Mouse (Mus musculus): Measurements from ENCODE around the gene Pex10.
"Not testable (repeated sequence)": the region's sequence is repeated elsewhere in the genome, so short reads cannot be mapped to it uniquely, and the experiment has no call there.

Gene Pex10

DNA sequence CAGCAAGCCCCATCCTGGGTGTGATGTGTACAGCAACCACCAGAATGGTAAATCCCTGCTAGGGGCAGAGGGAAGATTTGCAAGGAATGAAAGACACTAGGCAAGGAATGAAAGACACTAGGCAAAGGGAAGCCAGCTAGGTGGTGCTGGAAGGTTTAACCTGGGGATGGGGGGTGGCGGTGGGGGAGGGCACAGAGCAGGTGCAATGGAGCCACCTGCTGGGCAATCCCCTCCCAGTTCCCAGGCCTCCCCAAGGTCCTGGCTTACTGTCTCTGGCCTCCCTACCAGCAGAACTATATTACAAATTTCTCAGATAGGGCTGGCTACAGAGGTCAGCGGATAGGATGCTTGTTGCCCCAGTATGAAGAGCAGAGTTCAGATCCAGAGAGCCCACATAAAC lies 2.3 kb upstream of the Pex10 start:
- no peak for DNase-seq (ENCODE audit: low read depth, low spot score)

DNA sequence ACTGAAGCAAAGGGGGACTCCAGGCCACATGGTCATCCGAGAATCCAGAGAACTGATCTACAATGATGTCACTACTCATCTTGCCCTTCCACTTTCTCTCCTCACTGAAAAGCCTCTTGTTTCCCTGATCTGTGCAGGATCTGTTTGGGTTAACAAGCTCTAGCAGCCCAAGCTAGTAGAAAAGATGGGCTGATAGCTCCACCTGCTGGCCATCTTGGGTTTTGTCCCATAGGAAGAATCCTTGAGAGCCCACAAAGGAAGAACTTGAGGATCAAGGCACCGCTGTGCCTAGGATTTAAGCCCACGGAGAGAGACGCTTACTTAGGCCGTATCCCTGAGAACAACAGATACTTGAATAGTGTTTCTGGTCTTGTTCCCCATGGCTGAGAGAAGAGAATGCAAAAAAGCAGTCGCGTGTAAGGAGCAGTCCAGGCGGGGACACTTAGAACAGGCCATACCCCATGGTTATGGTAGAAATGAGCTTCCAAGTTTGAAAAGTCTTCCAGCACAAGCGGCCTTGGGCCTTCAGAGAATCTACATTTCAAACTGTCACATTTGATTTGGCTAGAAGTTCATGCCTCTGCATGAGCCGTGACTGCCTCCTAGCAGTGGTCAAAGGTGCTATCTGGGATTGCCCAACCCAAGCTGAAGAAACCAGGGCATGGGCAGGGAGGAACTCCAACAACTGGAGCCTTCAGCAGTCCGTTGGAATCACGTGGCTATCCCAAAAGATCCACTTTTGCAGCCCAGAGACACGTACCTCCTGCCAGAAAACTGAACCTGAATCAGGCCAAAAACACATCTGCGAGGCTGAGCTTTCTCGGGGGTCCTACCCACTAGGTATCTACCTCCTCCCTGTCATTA lies 614 bp upstream of the Pex10 start:
- peak; percentile 85 for DNase-seq (ENCODE audit: low read depth, low spot score)

DNA sequence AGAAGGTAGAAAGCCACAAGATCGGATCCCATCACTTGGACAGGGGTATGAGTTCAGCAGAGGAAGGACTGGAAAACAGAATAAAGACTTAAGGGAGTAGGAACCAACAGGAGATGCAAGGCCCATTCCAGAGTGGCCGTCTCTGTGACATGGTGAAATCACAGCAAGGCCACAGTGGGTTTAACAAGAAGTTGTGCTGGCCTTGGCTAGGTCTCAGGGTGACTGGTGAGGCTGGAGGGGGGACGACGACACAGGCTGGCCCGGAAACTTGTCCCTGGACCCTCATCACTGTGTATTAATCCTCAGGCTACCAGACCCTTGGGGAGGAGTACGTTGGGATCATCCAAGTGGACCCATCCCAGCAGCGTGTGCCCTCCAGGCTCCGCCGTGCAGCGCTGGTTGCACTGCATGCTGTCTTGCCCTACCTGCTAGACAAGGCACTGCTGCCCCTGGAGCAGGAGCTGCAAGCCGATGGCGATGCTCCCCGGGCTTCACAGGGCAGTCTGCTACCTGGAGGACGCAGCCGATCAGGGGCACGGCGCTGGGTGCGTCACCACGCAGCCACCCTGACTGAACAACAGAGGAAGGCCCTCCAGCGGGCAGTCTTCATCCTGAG lies 1.6 kb downstream of the Pex10 start:
- DNase-seq (ENCODE audit: low read depth, low spot score), result no peak

DNA sequence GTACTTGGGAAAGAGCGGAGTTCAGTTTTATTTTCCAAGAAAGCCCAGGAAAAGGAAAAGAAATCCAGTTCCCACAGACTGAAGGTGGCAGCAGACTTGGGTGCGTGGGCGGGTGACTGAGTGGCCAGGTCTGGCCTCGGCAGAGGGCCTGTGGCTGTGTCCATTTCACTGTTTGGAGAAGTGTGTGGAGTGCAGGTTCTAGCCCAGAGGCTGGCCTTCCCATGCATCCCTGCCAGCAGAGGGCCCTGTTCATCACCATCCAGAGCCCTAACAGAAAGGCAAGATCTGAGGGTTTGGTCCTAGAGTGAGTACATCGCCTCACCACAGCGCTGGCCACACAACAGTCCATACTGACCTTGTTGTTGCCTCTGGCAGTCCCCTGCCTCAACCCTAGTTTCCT lies 2.4 kb downstream of the Pex10 start:
- no peak for DNase-seq (ENCODE audit: low read depth, low spot score)

DNA sequence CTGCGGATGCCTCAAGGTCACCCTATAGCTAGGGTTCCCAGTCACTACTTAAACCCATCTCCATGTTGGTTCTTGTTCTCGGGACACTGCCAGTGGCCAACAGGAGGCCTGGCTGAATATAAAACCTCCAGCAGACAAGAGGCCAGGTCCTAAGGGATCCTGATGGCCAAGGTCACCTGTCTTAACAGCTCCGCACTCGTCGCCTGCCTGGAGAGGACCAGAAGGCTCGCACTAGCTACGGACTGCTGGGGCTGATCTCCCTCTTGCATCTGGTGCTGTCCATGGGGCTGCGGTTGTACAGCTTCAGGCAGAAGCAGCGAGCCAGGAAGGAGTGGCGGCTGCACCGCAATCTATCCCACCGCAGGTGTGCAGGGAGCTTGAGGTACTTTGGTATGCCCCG lies 3.4 kb downstream of the Pex10 start:
- DNase-seq (ENCODE audit: low read depth, low spot score), result no peak

DNA sequence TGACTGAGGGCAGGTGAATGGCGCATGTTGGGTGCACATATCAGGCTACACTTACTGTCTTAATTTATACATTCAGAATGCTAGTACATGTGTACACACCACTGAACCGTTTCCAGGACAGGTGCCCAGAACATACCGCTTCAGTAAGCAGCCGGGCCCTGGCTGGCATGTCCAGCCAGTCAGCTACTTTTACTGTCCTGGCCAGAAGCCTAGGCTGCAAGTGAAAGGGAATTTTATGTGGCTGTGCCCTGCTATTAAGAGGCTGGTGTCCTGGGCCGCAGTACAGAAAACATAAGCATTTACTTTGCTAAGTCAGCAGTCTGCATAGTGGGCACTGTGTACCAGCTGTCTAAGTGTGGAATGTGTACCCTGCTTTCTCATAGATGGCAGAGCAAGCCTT lies 4.1 kb downstream of the Pex10 start:
- peak; percentile 67 for DNase-seq (ENCODE audit: low read depth, low spot score)

DNA sequence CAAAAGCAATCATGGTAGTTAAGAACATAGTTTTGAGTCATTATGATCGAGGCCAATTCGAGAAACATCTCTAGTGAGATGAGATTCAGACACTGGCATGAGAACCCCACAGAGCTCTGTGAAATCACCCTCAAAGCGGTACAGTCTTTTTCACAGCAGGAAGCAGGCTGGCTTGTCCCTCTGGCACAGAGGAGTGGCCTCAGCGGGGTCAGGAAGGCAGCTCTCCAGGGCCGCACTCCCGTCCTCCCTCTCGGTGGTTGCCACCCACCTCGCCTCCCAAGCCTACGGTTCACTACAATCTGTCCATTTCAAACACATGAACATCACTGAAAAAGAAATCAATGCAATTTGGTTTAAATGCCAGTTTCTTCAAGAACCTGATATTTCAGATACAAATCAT lies 7.6 kb downstream of the Pex10 start:
- no peak for DNase-seq (ENCODE audit: low read depth, low spot score)

DNA sequence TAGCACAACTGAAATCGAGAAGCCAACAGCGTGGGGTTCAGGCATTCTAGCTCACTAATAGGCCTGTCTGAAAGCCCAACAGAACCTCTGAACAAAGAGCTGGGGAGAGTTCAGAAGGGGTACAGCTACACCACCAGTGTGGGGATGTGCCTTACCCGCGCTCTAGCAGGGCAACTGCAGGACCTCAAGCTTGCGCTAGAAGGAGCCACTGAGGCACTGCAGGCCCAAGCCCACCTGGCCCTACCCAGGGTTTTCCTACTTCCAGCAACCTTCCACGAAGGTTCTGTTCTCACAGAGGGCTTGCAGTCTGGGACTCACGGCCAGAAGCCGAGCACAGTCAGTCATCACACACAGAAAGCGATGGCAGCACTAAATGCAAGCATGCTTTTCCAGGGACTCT lies 8.3 kb downstream of the Pex10 start:
- no peak for DNase-seq (ENCODE audit: low read depth, low spot score)

DNA sequence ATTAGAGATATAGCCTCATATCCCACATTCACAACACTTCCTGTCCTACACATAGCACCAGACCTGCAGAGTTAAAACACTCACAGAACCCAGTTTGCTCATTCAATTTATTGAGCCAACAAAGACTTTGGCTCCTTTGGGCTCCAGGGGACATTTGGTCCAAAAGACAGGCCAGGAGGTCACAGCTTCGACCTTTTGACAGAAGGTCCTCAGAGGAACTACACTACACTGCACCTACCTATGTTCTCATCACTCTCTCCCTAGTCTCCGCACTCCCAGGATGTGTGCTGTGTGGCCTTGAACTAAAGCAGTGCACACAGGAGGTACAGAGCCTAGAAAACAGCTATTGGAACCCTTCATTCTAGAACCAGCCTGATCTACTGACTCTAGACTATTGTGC lies 9.0 kb downstream of the Pex10 start:
- DNase-seq (ENCODE audit: low read depth, low spot score), result no peak

DNA sequence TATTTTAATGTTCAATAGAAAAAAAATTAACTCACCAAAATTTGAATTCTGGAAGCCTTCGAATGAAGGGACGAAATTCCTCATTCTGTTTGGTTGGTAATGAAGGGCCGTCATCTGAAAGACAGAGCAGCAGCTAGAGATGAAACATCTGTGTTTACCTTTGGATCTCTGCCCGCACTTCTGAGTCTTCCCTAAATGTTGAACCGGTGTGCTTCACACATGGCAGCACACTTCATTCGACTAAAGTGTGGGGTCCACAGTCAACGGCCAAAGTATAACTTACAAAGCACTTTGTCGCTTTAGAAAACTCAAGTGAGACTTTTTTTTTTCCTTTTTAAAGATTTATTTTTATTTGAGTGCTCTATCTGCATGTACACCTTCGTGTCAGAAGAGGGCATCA lies 9.9 kb downstream of the Pex10 start:
- no peak for DNase-seq (ENCODE audit: low read depth, low spot score)

DNA sequence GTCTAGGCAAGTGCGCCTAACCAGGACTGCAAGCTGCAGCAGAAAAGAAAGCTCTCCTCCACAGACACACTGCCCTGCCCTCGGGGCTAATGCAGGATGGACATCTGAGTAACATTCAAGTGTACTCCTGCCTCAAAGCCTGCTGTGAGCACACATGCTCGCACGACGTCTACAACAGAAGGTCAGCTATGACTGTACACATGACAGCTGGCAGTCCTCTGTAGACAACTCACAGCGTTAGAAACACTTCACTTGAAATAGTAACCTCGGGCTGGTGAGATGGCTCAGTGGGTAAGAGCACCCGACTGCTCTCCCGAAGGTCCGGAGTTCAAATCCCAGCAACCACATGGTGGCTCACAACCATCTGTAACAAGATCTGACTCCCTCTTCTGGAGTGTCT lies 12.0 kb downstream of the Pex10 start:
- not testable (repeated sequence) for DNase-seq (ENCODE audit: low read depth, low spot score)

DNA sequence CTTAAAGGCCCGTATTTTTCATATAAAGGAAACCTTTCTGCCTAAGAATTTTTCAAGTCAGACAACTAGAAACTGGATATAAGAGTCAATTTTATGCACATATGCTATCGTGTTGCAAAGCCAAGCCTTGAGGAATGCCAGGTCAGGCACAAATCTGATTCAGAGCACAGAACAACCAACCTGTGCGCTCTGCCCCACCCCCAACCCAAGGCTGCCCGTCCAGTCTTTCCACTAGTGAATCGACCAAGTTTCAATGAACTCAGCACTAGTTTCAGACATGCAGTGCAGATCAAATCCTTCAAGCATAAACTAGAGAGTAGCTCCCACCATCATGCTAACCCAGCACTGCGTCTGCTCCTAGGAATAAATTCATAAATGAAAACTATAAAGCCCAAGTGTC lies 12.8 kb downstream of the Pex10 start:
- no peak for DNase-seq (ENCODE audit: low read depth, low spot score)

DNA sequence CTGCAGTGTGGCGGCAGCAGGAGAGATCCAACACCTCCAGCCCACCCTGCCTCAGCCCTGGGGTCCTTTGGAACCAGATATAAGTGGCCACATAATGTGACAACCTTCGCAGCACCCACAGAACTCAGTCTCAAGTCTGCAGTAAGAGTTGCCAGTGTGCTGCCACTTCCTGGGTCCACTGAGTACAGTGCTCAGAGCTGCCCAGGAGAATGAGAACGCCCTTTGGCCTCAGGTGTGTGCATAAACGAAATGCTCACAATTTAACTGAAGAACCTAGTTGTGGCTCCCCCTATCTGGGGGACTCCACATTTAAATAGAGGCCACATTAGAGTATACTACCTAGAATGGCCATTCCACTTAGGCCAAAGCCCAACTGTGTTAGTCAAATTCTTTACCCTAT lies 16.7 kb downstream of the Pex10 start:
- no peak for DNase-seq (ENCODE audit: low read depth, low spot score)

DNA sequence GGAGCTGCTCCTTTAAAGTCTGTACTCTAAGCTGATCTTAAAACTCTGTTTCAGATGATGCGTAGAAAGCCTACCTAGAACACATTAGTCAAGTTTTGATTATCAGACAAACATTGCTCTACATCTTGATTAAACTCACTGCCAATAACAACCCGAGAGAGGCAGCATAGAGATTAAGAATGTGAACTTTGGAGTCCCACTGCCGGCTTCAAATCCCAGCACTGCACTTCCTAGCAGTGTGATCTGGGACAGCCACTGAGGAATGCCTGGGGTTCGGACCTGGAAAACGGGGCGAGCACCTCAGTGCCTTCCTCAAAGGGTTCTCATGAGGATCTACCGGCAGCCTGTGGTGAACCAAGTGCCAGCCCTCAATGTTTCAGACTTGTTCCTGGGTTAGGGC lies 17.5 kb downstream of the Pex10 start:
- DNase-seq (ENCODE audit: low read depth, low spot score), result no peak

DNA sequence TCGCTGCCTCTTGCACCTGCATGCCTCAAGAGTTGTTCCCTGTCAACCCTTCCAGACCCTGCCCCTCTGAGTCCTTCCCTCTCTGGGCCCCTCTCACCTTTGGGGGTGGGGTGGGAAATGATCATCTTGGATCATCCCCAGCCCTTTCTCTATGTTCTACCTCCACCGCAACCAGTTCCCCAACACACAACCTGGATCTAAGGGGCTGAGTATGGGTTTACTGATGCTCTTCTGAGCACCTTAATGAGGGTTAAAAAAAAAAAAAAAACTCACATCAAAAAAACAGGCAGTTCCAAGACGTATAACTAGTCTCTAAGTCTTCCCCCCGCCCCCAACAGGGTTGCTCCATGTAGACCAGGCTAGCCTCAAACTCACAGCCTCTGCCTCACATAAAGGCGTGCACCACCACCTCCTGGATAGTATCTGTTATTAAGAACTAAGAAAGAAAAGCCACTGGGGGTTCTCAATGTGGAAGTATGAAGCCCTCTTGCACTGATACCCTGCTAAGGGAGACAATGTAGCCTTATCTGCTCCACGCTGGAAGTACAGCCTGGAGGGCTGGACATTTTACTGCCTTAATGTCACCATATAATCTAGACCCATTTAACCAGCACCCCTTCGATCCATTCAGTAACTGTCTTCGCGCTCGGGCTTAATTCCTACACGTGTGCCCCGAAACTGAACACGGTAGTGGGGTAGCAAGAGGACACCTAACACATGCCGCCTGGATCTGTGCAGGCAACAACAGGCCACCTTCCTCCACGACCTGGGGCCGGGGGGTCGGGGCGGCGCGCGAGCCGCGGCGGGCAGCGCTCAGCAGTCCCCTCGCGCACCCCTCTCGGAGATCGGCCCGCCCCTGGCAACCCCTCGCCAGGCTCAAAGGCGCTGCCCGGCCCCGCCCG lies 18.6 kb downstream of the Pex10 start:
- DNase-seq (ENCODE audit: low read depth, low spot score), result no peak

DNA sequence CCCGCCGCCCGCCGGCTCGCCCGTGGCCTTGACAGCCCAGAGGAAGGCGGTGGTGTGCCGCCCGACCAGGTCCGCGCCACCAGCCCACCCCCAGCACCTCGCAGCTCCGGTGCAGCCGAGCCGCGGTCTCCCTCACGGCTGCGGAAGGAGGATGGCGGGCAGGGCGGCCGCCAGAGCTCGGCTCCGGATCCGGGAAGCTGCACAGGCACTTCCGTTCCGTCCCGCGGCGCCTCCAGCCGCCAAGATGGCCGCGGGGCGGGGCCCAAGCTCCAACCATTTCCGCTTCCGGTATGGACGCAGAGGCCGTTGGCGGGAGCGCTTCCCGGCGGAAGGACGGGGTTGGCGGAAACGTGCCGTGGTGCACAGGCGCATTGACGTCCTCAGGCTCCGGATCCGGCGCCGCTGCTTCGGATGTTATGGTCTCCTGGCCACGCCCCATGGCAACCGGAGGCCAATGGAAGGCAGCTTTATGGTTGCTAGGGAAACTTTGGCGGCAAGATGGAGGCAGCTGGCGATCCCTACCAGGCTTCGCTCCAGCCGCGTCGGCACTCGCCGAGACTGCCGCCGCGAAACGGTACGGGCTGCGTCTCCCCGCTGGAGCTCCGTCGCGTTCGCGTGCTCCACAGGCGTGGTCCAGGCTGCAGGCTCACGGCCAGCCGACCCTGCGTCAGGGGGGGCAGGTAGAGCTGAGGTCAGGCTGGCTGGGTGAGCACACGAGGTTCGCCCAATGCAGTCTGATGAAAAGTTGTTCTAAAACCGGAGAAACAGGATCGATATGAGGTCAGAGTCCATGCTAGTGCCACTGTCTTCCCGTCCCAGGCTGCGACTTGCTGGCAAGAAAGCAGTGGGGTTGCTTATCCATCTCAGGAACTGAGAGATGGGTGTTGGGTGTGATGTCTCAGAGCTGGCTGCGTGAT lies 19.6 kb downstream of the Pex10 start, which contains the start of the genes Rer1 and Morn1:
TSS of gene Rer1 (minus strand) at position 275 of the 917 bp plus-strand sequence.
TSS of gene Morn1 (plus strand) at position 470 of the 917 bp plus-strand sequence.
- DNase-seq (ENCODE audit: low read depth, low spot score), result peak; percentile 99

DNA sequence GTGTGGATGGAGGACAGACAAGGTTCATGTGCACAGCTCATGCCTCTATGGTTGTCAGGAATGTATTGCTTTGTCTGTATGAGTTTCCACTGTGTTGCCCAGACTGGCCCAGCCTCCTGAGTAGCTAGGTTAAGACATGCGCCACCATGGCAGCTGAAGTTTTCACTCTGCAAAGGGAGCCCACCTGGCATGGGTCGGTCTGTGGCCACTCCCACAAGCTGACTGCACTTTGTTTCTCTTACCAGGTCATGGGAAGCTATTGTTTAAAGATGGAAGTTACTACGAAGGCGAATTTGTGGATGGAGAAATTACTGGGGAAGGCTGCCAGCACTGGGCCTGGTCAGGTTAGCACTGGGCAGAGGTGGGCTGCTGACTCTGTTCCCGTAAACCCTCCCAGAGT lies 22.4 kb downstream of the Pex10 start:
- no peak for DNase-seq (ENCODE audit: low read depth, low spot score)

DNA sequence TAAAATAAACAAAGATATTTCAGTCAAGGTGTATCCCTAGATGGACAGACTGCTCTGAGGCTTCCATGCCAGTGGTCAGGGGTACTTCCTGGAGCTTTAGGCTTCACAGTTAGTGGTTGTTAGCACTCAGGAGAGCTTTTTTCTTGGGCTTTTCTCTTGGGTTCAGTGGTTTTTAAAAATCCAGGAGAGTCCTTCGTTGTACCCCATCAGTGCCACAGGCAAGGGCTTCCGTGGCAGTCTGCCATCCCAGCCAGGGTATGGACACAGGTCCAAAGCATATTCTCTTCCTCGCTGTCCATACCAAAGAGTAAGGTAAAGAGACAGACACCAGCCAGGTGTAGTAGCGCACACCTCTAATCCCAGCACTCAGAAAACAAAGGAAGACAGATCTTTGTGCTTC lies 23.3 kb downstream of the Pex10 start:
- no peak for DNase-seq (ENCODE audit: low read depth, low spot score)

DNA sequence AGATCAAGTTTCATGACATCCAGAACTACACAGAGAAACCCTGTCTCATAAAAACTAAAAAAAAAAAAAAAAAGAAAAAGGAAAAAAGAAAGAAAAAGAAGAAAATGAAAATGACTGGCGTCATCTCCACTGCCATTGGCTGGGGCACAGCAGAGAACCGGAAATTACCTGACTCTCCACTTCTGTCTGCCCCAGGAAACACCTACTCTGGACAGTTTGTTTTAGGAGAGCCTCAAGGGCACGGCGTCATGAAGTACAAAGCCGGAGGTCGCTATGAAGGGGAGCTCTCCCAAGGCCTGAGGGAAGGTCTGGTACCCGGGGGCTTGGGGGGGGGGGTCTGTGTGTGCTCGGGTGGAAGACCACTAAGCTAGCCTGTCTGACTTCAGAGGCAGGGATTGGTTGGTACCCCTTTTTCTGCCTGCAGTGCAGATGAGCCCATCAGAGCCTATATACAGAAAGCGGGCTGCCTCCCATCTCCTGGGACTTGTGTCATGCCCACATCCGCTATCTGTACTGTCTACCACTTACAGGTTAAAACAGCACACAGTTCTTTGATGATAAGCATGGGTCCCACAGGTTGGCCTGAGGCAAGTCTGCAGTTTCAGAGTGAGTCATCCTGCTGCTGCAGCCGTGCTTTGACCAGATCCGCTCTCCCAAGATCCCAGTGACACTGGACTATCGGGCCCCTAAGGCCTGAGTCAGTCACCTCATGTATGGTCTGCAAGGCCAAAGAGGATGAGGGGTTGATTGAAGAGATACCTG lies 24.1 kb downstream of the Pex10 start:
- DNase-seq (ENCODE audit: low read depth, low spot score), result no peak

DNA sequence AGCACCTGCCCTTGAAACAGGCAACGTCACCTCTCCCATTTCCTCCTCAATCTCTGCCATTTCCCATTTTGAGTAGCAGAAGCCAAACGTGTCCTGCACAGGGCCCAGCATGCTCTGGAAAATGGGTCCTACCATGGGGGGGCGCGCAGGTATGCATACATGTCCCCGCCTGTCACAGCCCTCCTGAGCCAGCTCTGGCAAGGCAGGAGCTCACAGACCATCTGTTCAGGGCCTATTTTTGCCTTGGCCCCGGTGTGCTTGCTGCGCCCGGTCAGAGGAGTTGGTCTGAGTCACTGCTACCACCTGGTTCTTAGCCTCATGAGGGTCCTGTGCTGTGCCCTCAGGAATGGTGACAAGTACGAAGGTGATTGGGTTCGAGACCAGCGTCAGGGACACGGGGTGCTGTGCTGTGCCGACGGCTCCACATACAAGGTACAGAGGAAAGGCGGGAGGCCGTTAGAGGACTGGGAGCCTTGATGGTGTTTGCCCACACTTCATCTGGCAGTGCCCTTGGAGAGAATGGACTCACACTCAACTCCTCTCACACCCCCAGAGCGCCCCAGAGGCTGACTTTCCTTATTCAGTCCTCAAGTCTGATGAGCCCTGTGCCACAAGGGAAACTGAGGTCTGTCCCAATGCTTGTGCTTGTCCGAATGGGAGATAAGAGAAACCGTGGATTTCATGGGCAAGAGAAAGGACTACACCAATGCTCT lies 26.1 kb downstream of the Pex10 start:
- no peak for DNase-seq (ENCODE audit: low read depth, low spot score)
